Mouse (Mus musculus) MEL (cell line): ENCODE measurements around the gene Pnkp. TPM values are rescaled to one million over a fixed set of nuclear protein-coding genes. Genes with fewer than 3 reads are reported as not detected.
A peak's percentile ranks its signal among the peaks of the same experiment; 100 is the strongest.

Experiments used
- DNase-seq: peaks from one replicate; pipeline ENCODE4 v3.0.0; 2011; ENCODE audit warnings: low read depth, low spot score
- H3K27ac ChIP-seq: 2 replicates; pipeline ENCODE4 v1.5.1; 2012; ENCODE audit warnings: low read depth, mild to moderate bottlenecking, control low read depth, low read length, moderate library complexity; ENCODE audit not compliant: control insufficient read depth
- H3K27me3 ChIP-seq, 2 experiments: fragments of 150-350 bp in 1 of 2; sonication (generic) in 1 of 2; 2 replicates each; pipeline ENCODE4 v1.6.1; 2012; ENCODE audit warnings: low read length in 2 of 2, mild to moderate bottlenecking in 2 of 2, improper control_type of control experiment in 1 of 2, moderate library complexity in 1 of 2; ENCODE audit not compliant: insufficient read depth in 2 of 2, control insufficient read depth in 1 of 2
- H3K36me3 ChIP-seq, 2 experiments: 2 replicates each; pipeline ENCODE4 v1.6.1; 2012 to 2014; ENCODE audit warnings: low read length in 2 of 2, improper control_type of control experiment in 1 of 2, inconsistent platforms in 1 of 2, mild to moderate bottlenecking in 1 of 2; ENCODE audit not compliant: insufficient read depth in 2 of 2, control insufficient read depth in 1 of 2
- H3K4me1 ChIP-seq, 2 experiments: fragments of 150-350 bp in 1 of 2; sonication (generic) in 1 of 2; 2 replicates each; pipeline ENCODE4 v1.6.1; 2012; ENCODE audit warnings: low read length in 2 of 2, improper control_type of control experiment in 1 of 2, mild to moderate bottlenecking in 1 of 2; ENCODE audit not compliant: insufficient read depth in 2 of 2, control insufficient read depth in 1 of 2
- H3K4me3 ChIP-seq, 2 experiments: fragments of 150-350 bp in 1 of 2; sonication (generic) in 1 of 2; 2 replicates each; pipeline ENCODE4 v1.5.1; 2012; ENCODE audit warnings: low read depth in 2 of 2, low read length in 2 of 2, mild to moderate bottlenecking in 2 of 2, moderate library complexity in 2 of 2, control low read depth in 1 of 2, improper control_type of control experiment in 1 of 2; ENCODE audit not compliant: control insufficient read depth in 1 of 2, insufficient read depth in 1 of 2
- H3K79me2 ChIP-seq: 2 replicates; pipeline ENCODE4 v1.6.1; 2012; ENCODE audit warnings: mild to moderate bottlenecking, low read length, moderate library complexity; ENCODE audit not compliant: control insufficient read depth, poor library complexity, insufficient read depth
- H3K9ac ChIP-seq: 2 replicates; pipeline ENCODE4 v1.6.1; 2012; ENCODE audit warnings: low read depth, mild to moderate bottlenecking, control low read depth, low read length, moderate library complexity; ENCODE audit not compliant: control insufficient read depth, poor library complexity, severe bottlenecking
- H3K9me3 ChIP-seq: fragments of 150-350 bp; sonication (generic); replicated peaks from 2 replicates; pipeline ENCODE4 v1.6.1; 2012; ENCODE audit warnings: mild to moderate bottlenecking, low read length, improper control_type of control experiment, moderate library complexity; ENCODE audit not compliant: insufficient read depth
- BHLHE40 ChIP-seq: IDR thresholded peaks from 2 replicates; pipeline ENCODE4 v1.6.1; 2012; ENCODE audit warnings: low read depth, mild to moderate bottlenecking, inconsistent platforms, low read length, improper control_type of control experiment, borderline replicate concordance
- CTCF ChIP-seq, 3 experiments: IDR thresholded peaks in 2 of 3; conservative IDR thresholded peaks in 1 of 3; 2 replicates each; pipeline ENCODE4 v1.5.1; 2011 to 2012; ENCODE audit warnings: low read length in 3 of 3, low read depth in 2 of 3, mild to moderate bottlenecking in 2 of 3, improper control_type of control experiment in 1 of 3, inconsistent platforms in 1 of 3, mixed read lengths in 1 of 3, moderate library complexity in 1 of 3; ENCODE audit not compliant: control insufficient read depth in 1 of 3, insufficient read depth in 1 of 3, poor library complexity in 1 of 3, severe bottlenecking in 1 of 3
- EP300 ChIP-seq, 2 experiments: IDR thresholded peaks; 2 replicates each; pipeline ENCODE4 v1.6.1; 2011; ENCODE audit warnings: improper control_type of control experiment in 2 of 2, low read length in 2 of 2, low read depth in 1 of 2, mild to moderate bottlenecking in 1 of 2
- ETS1 ChIP-seq: IDR thresholded peaks from 2 replicates; pipeline ENCODE4 v1.6.1; 2012; ENCODE audit warnings: low read depth, mild to moderate bottlenecking, inconsistent platforms, low read length, improper control_type of control experiment, moderate library complexity
- GABPA ChIP-seq: IDR thresholded peaks from 2 replicates; pipeline ENCODE4 v1.6.1; 2012; ENCODE audit warnings: low read depth, mild to moderate bottlenecking, inconsistent platforms, low read length, improper control_type of control experiment, moderate library complexity
- NELFE ChIP-seq: IDR thresholded peaks from 2 replicates; pipeline ENCODE4 v1.6.1; 2011; ENCODE audit warnings: low read depth, low read length, improper control_type of control experiment
- POLR2A ChIP-seq, 2 experiments: IDR thresholded peaks; 2 replicates each; pipeline ENCODE4 v1.6.1; 2011 to 2012; ENCODE audit warnings: low read length in 2 of 2, mild to moderate bottlenecking in 2 of 2, control low read depth in 1 of 2, improper control_type of control experiment in 1 of 2, low read depth in 1 of 2, moderate library complexity in 1 of 2; ENCODE audit not compliant: control insufficient read depth in 1 of 2, insufficient read depth in 1 of 2, poor library complexity in 1 of 2
- POLR2AphosphoS5 ChIP-seq: IDR thresholded peaks from 2 replicates; pipeline ENCODE4 v1.6.1; 2012; ENCODE audit warnings: low read depth, borderline replicate concordance, mild to moderate bottlenecking, inconsistent platforms, low read length, moderate library complexity, mixed read lengths
- UBTF ChIP-seq: IDR thresholded peaks from 2 replicates; pipeline ENCODE4 v1.6.1; 2012; ENCODE audit warnings: low read depth, mild to moderate bottlenecking, inconsistent platforms, low read length, improper control_type of control experiment, moderate library complexity, borderline replicate concordance; ENCODE audit not compliant: insufficient read depth
- USF1 ChIP-seq: IDR thresholded peaks from 2 replicates; pipeline ENCODE4 v1.6.1; 2014; ENCODE audit warnings: low read depth, mild to moderate bottlenecking, inconsistent platforms, low read length, improper control_type of control experiment, moderate library complexity
- USF2 ChIP-seq, 2 experiments: IDR thresholded peaks; 2 replicates each; pipeline ENCODE4 v1.6.1; 2011 to 2012; ENCODE audit warnings: improper control_type of control experiment in 2 of 2, low read length in 2 of 2, borderline replicate concordance in 1 of 2, inconsistent platforms in 1 of 2, low read depth in 1 of 2, mild to moderate bottlenecking in 1 of 2; ENCODE audit not compliant: insufficient read depth in 1 of 2
- ZC3H11A ChIP-seq: IDR thresholded peaks from 2 replicates; pipeline ENCODE4 v1.6.1; 2012; ENCODE audit warnings: low read depth, mild to moderate bottlenecking, inconsistent platforms, low read length, improper control_type of control experiment
- ZKSCAN1 ChIP-seq: IDR thresholded peaks from 2 replicates; pipeline ENCODE4 v1.6.1; 2012; ENCODE audit warnings: low read depth, mild to moderate bottlenecking, inconsistent platforms, low read length, improper control_type of control experiment, moderate library complexity
- ZMIZ1 ChIP-seq: IDR thresholded peaks from 2 replicates; pipeline ENCODE4 v1.6.1; 2012; ENCODE audit warnings: low read depth, mild to moderate bottlenecking, inconsistent platforms, low read length, improper control_type of control experiment, moderate library complexity
- polyA plus RNA-seq, 2 experiments: library from polyadenylated mRNA; stranded (reverse) in 1 of 2; unstranded in 1 of 2; fragments of >175 nt in 1 of 2; fragments of >200 nt in 1 of 2; gene quantifications; 2 replicates each; pipeline versions ENCODE4 v1.2.1 to v1.2.4; 2012; ENCODE audit warnings: low replicate concordance in 2 of 2, low read depth in 1 of 2; ENCODE audit not compliant: insufficient read length in 2 of 2, insufficient read depth in 1 of 2, missing spikeins in 1 of 2
- total RNA-seq: library from RNA; depleted of rRNA; stranded (reverse); fragments of 300-350 nt; gene quantifications from 2 replicates; pipeline ENCODE4 v1.2.3, GENCODE M21; 2012

Gene Pnkp
- total and polyA plus RNA-seq, 3 experiments = 39.3 to 45.6 TPM; not detected in 1

GRCm38 (mm10) chr7:44839171-44839490, 17.8 kb upstream of the Pnkp start:
- no peak for TF ChIP-seq GABPA
- 0 out of 4 replicates have a peak, but pooled peaks of 1 of the 2 experiments have one; percentile 11 for TF ChIP-seq POLR2A (IDR thresholded peaks at IDR 0.05; ENCODE audit: control insufficient read depth in 1 of 2, insufficient read depth in 1 of 2, low read depth in 1 of 2, low read length in 2 of 2, poor library complexity in 1 of 2)
- Histone ChIP-seq H3K9me3 (no peaks in the 10 kb centered on the region), H3K9ac (no peak overlapping the region), H3K36me3 (no peaks in the 10 kb centered on the region; a peak in 1 of 4 replicates), H3K79me2 (no peaks in the 10 kb centered on the region), H3K4me1 (no peaks in the 10 kb centered on the region), H3K4me3 (no peak overlapping the region), H3K27ac (no peak overlapping the region), H3K27me3 (no peaks in the 10 kb centered on the region)
- no peak for DNase-seq

- Histone ChIP-seq H3K27me3 (no peaks in the 10 kb centered on the region), H3K4me1 (no peaks in the 10 kb centered on the region), H3K9me3 (no peaks in the 10 kb centered on the region), H3K36me3 (no peaks in the 10 kb centered on the region; a peak in 1 of 4 replicates), H3K79me2 (no peaks in the 10 kb centered on the region), H3K9ac (no peak overlapping the region), H3K27ac (no peak overlapping the region), H3K4me3 (no peak overlapping the region)
- TF ChIP-seq ZC3H11A (no peak), EP300 (IDR thresholded peaks at IDR 0.05; ENCODE audit: low read depth in 1 of 2, low read length in 2 of 2) (no peak), ZKSCAN1 (no peak), ZMIZ1 (no peak), NELFE (no peak)
- DNase-seq = no peak
These were observed 17.3 kb upstream of the Pnkp start for GRCm38 (mm10) chr7:44839491-44840191.

- H3K9me3 ChIP-seq = no peaks in the 10 kb centered on the region
- TF ChIP-seq ETS1 (no peak), ZC3H11A (no peak), ZKSCAN1 (no peak), BHLHE40 (no peak), USF2 (IDR thresholded peaks at IDR 0.05; ENCODE audit: borderline replicate concordance in 1 of 2, insufficient read depth in 1 of 2, low read depth in 1 of 2, low read length in 2 of 2) (no peak), CTCF (IDR thresholded peaks at IDR 0.05 in 2 of 3, conservative IDR thresholded peaks at IDR 0.05 in 1 of 3; ENCODE audit: control insufficient read depth in 1 of 3, insufficient read depth in 1 of 3, low read depth in 2 of 3, low read length in 3 of 3, poor library complexity in 1 of 3, severe bottlenecking in 1 of 3) (no peak), GABPA (no peak), POLR2AphosphoS5 (no peak), ZMIZ1 (no peak), USF1 (no peak), UBTF (no peak)
- TF ChIP-seq, all 39 proteins: peak for 0
- no peak overlapping the region for H3K9ac ChIP-seq
- no peak overlapping the region for H3K4me3 ChIP-seq
- H3K36me3 ChIP-seq = no peaks in the 10 kb centered on the region; a peak in 1 of 4 replicates
- H3K27ac ChIP-seq = no peak overlapping the region
- no peaks in the 10 kb centered on the region for H3K4me1 ChIP-seq
- H3K27me3 ChIP-seq = no peaks in the 10 kb centered on the region
- no peak for DNase-seq
- no peaks in the 10 kb centered on the region for H3K79me2 ChIP-seq
These were observed 16.5 kb upstream of the Pnkp start for GRCm38 (mm10) chr7:44840426-44840825.
